25 mouse cellular contexts compared by ENCODE assay signal in the genomic region with DNA sequence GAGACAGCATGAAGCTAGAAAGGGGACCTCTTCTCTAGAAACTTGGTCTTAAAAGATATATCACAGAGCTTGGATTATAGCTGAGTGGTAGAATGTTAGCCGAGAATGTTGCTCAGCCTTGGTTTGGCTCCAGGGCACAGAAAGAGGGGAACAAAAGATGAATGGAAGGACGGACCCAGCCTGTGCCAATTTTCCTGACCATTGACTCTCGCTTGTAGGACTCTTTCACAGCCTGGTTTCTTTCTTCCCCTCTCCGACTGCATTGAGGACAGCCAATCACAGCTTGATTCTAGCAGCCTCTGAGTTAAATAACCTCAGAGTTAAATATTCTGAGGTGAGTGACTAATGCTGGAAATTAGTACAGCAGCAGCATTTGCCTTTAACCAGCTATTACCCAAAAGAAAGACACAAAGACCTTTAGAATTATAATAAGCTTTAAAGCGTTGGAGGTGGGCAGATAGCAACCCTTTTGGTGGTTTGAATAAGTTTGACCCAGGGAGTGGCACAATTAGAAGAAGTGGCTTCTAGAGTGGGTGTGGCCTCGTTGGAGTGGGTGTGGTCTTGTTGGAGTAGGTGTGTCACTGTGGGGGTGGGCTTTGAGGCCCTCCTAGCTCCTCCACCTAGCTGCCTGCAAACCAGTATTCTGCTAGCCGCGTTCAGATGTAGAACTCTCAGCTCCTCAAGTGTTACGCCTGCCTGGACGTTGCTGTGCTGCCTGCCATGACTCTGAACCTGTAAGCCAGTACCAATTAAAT. TPM values are rescaled to one million over a fixed set of nuclear protein-coding genes. Genes with fewer than 3 reads are reported as not detected.
DNase-seq lines count a peak whose midpoint lies in the region; ATAC-seq and TF ChIP-seq lines count a peak whose summit lies in the region.
"Had no signal": no experiment of that assay in that cellular context is flagged by ENCODE, and none has a peak within 500 bp of the region (broad histone marks: within the 10 kb centered on the region; RNA-seq: fewer than 3 reads in every experiment).

No protein-coding gene starts in this region.

- no peaks in the 10 kb centered on the region for H3K9me3 ChIP-seq in hindbrain, postnatal 0 days (ENCODE audit: low read length)
- H3K9me3 ChIP-seq in hindbrain, embryonic 12.5 days (replicated peaks), result no peaks in the 10 kb centered on the region
- no peaks in the 10 kb centered on the region for H3K9me3 ChIP-seq in E14TG2a.4 (ENCODE audit: low read length)
- H3K9me3 ChIP-seq: embryonic facial prominence, embryonic 12.5 days; embryonic facial prominence, embryonic 15.5 days; forebrain, embryonic 12.5 days; hindbrain, embryonic 13.5 days; intestine, embryonic 15.5 days had no signal

- H3K9ac ChIP-seq in hindbrain, postnatal 0 days (replicated peaks; ENCODE audit: low read length), result no peak overlapping the region
- no peak overlapping the region for H3K9ac ChIP-seq in hindbrain, embryonic 12.5 days
- H3K9ac ChIP-seq: embryonic facial prominence, embryonic 12.5 days; embryonic facial prominence, embryonic 15.5 days; forebrain, embryonic 12.5 days; hindbrain, embryonic 13.5 days; intestine, embryonic 15.5 days had no signal

- TF ChIP-seq CTCF in hindbrain, postnatal 0 days (IDR thresholded peaks at IDR 0.05; ENCODE audit: low read depth), result no peak
- TF ChIP-seq CTCF in E14TG2a.4 (conservative IDR thresholded peaks at IDR 0.05; ENCODE audit: low read length), result no peak
- no peak for TF ChIP-seq CTCF in layer of hippocampus, adult 2 months (conservative IDR thresholded peaks at IDR 0.05)

- no peaks in the 10 kb centered on the region for H3K27me3 ChIP-seq in hindbrain, postnatal 0 days (ENCODE audit: insufficient read depth, low read length)
- H3K27me3 ChIP-seq in hindbrain, embryonic 12.5 days, result no peaks in the 10 kb centered on the region
- H3K27me3 ChIP-seq in E14TG2a.4 (ENCODE audit: insufficient read depth, low read length), result no peaks in the 10 kb centered on the region
- H3K27me3 ChIP-seq: embryonic facial prominence, embryonic 12.5 days; embryonic facial prominence, embryonic 15.5 days; forebrain, embryonic 12.5 days; hindbrain, embryonic 13.5 days; intestine, embryonic 15.5 days had no signal

- peak; percentile 18 for DNase-seq in hindbrain, postnatal 0 days (ENCODE audit: low spot score)
- peak; percentile 75 for DNase-seq in ES-CJ7 (ENCODE audit: low read depth, low spot score)
- peak; percentile 82 for DNase-seq in ZHBTc4 (ENCODE audit: low read depth, low spot score)
- DNase-seq in layer of hippocampus, adult 2 months (ENCODE audit: low spot score in 2 of 2), result no peak
- DNase-seq in ovary, adult 18-20 months (ENCODE audit: low spot score), result no peak
- DNase-seq: adrenal gland, adult 8-10 months; adrenal gland, postnatal 25 days; cerebellum, adult 2 months; cerebellum, adult 9-11 months; cerebellum, postnatal 25 days; gastrocnemius, postnatal 10 days; gastrocnemius, postnatal 36 days; kidney, adult 11 months had no signal

- no peak overlapping the region for H3K27ac ChIP-seq in hindbrain, postnatal 0 days
- no peak overlapping the region for H3K27ac ChIP-seq in hindbrain, embryonic 12.5 days
- no peak overlapping the region for H3K27ac ChIP-seq in layer of hippocampus, adult 2 months
- H3K27ac ChIP-seq: embryonic facial prominence, embryonic 12.5 days; embryonic facial prominence, embryonic 15.5 days; forebrain, embryonic 12.5 days; hindbrain, embryonic 13.5 days; intestine, embryonic 15.5 days had no signal

- H3K4me3 ChIP-seq in hindbrain, postnatal 0 days (ENCODE audit: low read length), result no peak overlapping the region
- H3K4me3 ChIP-seq in hindbrain, embryonic 12.5 days, result no peak overlapping the region
- H3K4me3 ChIP-seq in E14TG2a.4 (replicated peaks; ENCODE audit: low read length), result peak overlapping the region; percentile 26; the same call in 1 of the 2 replicates
- no peak overlapping the region for H3K4me3 ChIP-seq in layer of hippocampus, adult 2 months
- H3K4me3 ChIP-seq: embryonic facial prominence, embryonic 12.5 days; embryonic facial prominence, embryonic 15.5 days; forebrain, embryonic 12.5 days; hindbrain, embryonic 13.5 days; intestine, embryonic 15.5 days had no signal

- no peak for ATAC-seq in hindbrain, postnatal 0 days
- no peak for ATAC-seq in hindbrain, embryonic 12.5 days (ENCODE audit: low FRiP score)
- ATAC-seq in CD4-positive, CD25-positive, alpha-beta regulatory T cell, adult 4 months, result no peak
- ATAC-seq: forebrain, embryonic 16.5 days; intestine, embryonic 15.5 days had no signal

- H3K4me2 ChIP-seq in hindbrain, postnatal 0 days (ENCODE audit: low read depth, low read length), result no peak overlapping the region
- H3K4me2 ChIP-seq in hindbrain, embryonic 12.5 days (replicated peaks), result no peak overlapping the region
- H3K4me2 ChIP-seq: embryonic facial prominence, embryonic 12.5 days; embryonic facial prominence, embryonic 15.5 days; forebrain, embryonic 12.5 days; heart, embryonic 11.5 days; hindbrain, embryonic 13.5 days; intestine, embryonic 15.5 days had no signal

- H3K4me1 ChIP-seq in hindbrain, postnatal 0 days (ENCODE audit: insufficient read depth, low read length), result no peaks in the 10 kb centered on the region
- H3K4me1 ChIP-seq in hindbrain, embryonic 12.5 days, result no peaks in the 10 kb centered on the region
- H3K4me1 ChIP-seq in E14TG2a.4 (replicated peaks; ENCODE audit: low read depth, low read length), result peaks cover 41% of the 10 kb centered on the region
- H3K4me1 ChIP-seq: embryonic facial prominence, embryonic 12.5 days; embryonic facial prominence, embryonic 15.5 days; forebrain, embryonic 12.5 days; hindbrain, embryonic 13.5 days; intestine, embryonic 15.5 days had no signal

- 58% methylated on average over 10 of the region's 10 CpGs for WGBS in hindbrain, postnatal 0 days
- WGBS in hindbrain, embryonic 12.5 days, result 64% methylated on average over 10 of the region's 10 CpGs

- no peaks in the 10 kb centered on the region for H3K36me3 ChIP-seq in hindbrain, postnatal 0 days (ENCODE audit: insufficient read depth, low read length)
- H3K36me3 ChIP-seq in hindbrain, embryonic 12.5 days, result no peaks in the 10 kb centered on the region
- no peaks in the 10 kb centered on the region for H3K36me3 ChIP-seq in E14TG2a.4 (ENCODE audit: insufficient read depth, low read length)
- H3K36me3 ChIP-seq: embryonic facial prominence, embryonic 12.5 days; embryonic facial prominence, embryonic 15.5 days; forebrain, embryonic 12.5 days; hindbrain, embryonic 13.5 days; intestine, embryonic 15.5 days had no signal

RNA-seq across cellular contexts. Expression of gene Cdk1, which starts 21.2 kb away (rescaled TPM):
- total RNA-seq in hindbrain, postnatal 0 days (2014; rRNA removed), result 28.1 and 44.3 TPM in 2 replicates
- 59.6 and 74.2 TPM in 2 replicates for polyA plus RNA-seq in hindbrain, postnatal 0 days (2015; fragmentation: Nextera tagmentation; extraction: Ambion mirVana)
- 210 and 220 TPM in 2 replicates for polyA plus RNA-seq in hindbrain, embryonic 12.5 days (2016; fragmentation: Nextera tagmentation; extraction: Ambion mirVana)
- total RNA-seq in layer of hippocampus, adult 2 months (2021), result under 1 TPM; 0.61 to 1.00 TPM
- polyA plus RNA-seq in CD4-positive, CD25-positive, alpha-beta regulatory T cell, adult 4 months (2017; shearing (Covaris generic)), result 10 to 100 TPM; 17.5 to 18.6 TPM
- total RNA-seq: gastrocnemius, adult 18-20 months had no signal

RNA-seq across cellular contexts. Expression of gene Ank3, which starts 24.6 kb away (rescaled TPM):
- 200 and 239 TPM in 2 replicates for total RNA-seq in hindbrain, postnatal 0 days (2014; rRNA removed)
- 58.7 and 60.1 TPM in 2 replicates for polyA plus RNA-seq in hindbrain, postnatal 0 days (2015; fragmentation: Nextera tagmentation; extraction: Ambion mirVana)
- 91.0 and 110 TPM in 2 replicates for polyA plus RNA-seq in hindbrain, embryonic 12.5 days (2016; fragmentation: Nextera tagmentation; extraction: Ambion mirVana)
- total RNA-seq in layer of hippocampus, adult 2 months (2021), result 100 to 1,000 TPM; 474 to 477 TPM
- polyA plus RNA-seq in CD4-positive, CD25-positive, alpha-beta regulatory T cell, adult 4 months (2017; shearing (Covaris generic)), result 1 to 10 TPM; 1.1 to 1.2 TPM
- total RNA-seq: hematopoietic stem cell, adult 5-6 weeks had no signal

Comparison
In these comparisons a context has a peak if more than half of its experiments do, and no peak if none do; other contexts are left out.
1. DNase-seq: peak in hindbrain, postnatal 0 days (single experiment), ES-CJ7 (single experiment) and ZHBTc4 (single experiment); none in layer of hippocampus, adult 2 months (0 of 2) and ovary, adult 18-20 months (single experiment).
2. RNA of gene Ank3, which starts 24.6 kb away (polyA plus RNA-seq): 91.0 to 110 TPM in hindbrain, embryonic 12.5 days and 58.7 to 60.1 TPM in hindbrain, postnatal 0 days; 1.1 to 1.2 TPM in CD4-positive, CD25-positive, alpha-beta regulatory T cell, adult 4 months; every median in the first group is over 10 times any median in the second.